Mouse (Mus musculus): ENCODE results near the gene Lrif1.
A peak's percentile ranks its signal among the peaks of the same experiment; 100 is the strongest.
"Not testable (repeated sequence)": the region's sequence is repeated elsewhere in the genome, so short reads cannot be mapped to it uniquely, and the experiment has no call there.

Gene Lrif1

GRCm38 (mm10) chr3:106684830-106685229 lies at the start of gene Lrif1:
Lrif1 (plus strand) TSS chr3:106684987.
- peak; percentile 77 for DNase-seq (ENCODE audit: low spot score)

DNA sequence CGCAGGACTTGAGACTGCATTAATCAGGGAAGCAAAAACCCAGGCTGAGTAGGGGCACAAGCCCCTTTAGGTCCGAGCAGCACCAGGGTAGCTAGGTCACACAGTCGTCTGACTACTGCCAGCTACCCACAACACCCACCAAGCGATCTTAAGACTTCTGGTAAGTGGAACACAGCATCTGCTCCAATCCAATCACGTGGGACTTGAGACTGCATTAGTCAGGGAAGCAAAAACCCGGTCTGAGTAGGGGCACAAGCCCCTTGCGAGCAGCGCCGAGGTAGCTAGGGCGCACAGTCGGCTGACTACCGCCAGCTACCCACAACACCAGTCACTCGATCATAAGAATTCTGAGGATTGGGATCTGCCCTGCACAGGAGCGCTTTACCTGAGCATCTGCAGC lies 12.0 kb upstream of the Lrif1 start:
- DNase-seq (ENCODE audit: low spot score) = not testable (repeated sequence)

- DNase-seq (ENCODE audit: low spot score) = no peak
Observed at GRCm38 (mm10) chr3:106685381-106685780, 594 bp downstream of the Lrif1 start.

- peak; percentile 100 for DNase-seq (ENCODE audit: low spot score)
Observed at GRCm38 (mm10) chr3:106721397-106722027, 36.7 kb downstream of the Lrif1 start.

GRCm38 (mm10) chr3:106722028-106722945 lies 37.5 kb downstream of the Lrif1 start:
- DNase-seq (ENCODE audit: low spot score) = peak; percentile 94

GRCm38 (mm10) chr3:106755898-106756297 lies 71.1 kb downstream of the Lrif1 start:
- no peak for DNase-seq (ENCODE audit: low spot score)

- DNase-seq (ENCODE audit: low spot score) = peak; percentile 50
Observed at GRCm38 (mm10) chr3:106771834-106772233, 87.0 kb downstream of the Lrif1 start.

DNA sequence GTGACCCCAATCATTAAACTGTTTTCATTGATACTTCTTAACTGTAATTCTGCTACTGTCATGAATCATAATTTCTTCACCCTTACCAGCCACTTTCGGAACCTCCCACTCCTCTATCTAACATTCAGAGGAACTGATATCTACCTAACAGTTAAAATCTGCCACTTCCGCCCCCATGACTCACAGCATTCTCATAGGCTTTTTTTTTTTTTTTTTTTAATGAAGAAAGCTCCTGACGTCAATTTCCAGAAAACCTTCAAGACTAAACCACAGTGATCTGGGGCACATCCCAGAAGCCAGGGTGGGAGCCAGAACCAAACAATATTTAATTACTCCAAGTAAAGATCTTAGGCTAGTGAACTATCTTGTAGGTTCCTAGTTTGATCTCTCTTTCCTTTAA lies 100.3 kb downstream of the Lrif1 start:
- DNase-seq (ENCODE audit: low spot score) = no peak
